Mouse (Mus musculus): ENCODE measurements at regions not wholly inside any gene's neighbourhood (a gene's known extent, or its start where the extent isn't known, plus 50 kb on each side); places are given as distances from the start of the nearest gene placed in this dataset.

DNA sequence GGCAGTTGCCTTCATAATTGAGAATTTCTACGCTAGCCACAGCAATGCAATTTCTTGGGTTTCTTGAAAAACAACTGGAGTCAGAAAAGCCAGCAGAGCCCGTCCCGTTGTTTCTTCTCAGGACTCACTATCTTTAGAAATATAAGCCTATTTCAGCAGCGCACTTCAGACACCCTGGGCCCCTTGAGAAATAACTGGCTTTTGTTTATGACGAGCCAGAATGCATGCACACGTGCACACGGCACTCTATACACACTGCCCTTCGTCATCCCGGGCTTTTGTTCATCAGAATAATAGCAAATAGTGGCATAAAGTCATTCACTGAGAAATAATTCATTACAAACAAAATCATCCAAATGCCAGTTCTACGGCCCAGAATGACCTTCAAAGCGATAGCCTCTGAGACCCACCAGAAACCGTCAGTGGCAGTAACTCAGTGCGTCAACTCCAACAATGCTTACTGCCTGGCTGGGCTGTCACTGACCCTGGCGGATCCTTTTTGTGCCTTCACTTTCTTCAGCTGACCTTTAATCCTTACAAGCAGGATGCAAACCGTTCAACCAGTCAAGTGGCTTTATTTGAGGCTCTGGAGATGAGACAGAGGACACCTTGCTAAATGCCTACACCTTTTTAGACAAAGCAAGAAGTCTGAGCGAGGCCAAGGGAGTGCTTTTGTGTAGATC, 126.7 kb upstream of the Smarca2 start:
- DNase-seq, result no peak

DNA sequence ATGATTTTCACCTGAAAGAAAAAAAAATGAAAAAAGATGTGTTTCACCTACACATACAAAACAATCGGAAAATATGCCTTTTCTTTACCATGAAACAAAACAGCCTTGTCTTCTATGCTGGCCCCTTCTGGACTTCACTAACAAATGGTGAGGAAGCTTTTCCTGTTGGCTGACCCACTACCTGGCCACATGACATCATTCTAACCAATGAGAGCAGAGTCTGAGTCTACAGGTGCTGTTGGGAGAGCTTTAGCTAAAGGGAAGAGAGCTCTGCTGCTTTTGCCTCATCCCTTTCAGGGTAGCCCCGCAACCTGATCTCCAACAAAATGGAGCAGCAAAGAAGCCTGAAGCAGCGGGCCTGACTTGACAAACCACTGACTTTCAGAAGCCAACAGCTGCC, 120.5 kb upstream of the Smarca2 start:
- DNase-seq, result no peak

DNA sequence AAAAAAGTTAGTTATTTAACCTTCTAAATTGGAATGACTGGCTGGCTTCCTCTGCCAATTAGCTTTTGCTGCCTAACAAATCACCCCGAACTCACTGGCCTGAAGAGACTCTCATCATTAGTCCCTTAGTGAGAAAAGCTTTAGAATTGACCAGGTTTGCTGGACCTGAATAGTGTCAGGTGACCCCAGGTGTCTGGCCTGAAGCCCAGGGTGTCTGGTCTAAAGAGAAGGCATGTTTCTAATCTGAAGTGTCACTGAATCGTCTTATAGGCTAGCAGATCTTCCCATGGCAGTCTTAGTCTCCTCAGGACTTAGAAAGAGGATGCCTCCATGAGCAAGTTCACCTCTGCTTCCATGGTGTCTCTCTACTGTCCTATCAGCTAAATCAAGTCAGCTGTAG, 112.0 kb upstream of the Smarca2 start:
- no peak for DNase-seq

DNA sequence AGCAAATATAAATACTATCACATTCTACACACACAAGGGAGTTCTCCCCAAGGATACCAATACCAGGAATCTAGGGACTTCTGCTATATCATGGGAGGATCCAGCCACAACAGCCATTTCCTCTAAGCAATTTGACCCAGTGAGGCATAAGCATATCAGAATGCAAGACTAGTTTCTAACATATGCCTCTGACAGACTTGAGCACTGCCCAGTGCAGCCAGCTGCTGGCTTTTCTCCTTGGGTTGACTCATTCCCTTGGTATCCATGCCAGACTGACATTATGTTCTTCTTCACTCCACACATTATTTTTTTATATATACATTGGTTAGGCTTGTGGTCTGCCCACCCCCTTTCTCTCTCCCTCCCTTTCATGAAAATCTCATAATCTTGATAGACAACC, 103.8 kb upstream of the Smarca2 start:
- DNase-seq, result no peak

DNA sequence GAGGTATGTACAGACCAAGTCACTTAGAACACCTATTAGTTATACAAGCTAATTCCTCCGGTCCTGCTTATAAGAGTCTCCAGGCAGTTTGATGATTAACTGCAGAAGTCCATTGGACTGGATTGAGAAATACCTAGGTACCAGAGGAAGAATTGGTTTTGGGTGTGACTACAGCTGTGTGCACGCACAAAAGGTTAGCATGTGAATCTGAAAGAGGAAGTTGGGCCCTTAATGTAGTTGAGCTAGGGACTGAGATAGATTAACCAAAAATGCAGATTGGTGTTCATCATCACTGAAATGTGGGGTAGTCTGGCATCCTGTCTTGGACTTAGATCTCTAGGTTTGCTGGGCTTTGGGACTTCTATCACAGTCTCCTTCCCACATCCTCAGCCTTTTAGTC, 100.8 kb upstream of the Smarca2 start:
- DNase-seq, result no peak

DNA sequence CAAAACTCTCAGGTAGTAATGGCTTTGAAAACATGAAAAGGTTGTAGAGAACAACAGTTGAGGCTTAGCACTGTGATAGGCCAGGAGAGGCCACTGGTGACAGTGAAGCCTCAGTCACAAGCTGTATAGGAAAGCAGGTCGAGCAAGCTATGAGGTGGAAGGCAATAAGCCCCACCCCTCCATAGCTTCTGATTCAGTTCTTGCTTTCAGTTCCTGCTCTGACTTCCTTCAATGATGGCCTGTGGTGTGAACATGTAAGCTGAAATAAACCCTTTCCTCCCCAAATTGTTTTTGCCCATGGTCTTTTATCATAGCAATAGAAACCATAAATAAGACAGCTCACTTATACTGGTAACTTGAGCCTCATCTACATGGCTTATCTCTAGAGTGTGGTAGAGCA, 98.0 kb upstream of the Smarca2 start:
- no peak for DNase-seq

DNA sequence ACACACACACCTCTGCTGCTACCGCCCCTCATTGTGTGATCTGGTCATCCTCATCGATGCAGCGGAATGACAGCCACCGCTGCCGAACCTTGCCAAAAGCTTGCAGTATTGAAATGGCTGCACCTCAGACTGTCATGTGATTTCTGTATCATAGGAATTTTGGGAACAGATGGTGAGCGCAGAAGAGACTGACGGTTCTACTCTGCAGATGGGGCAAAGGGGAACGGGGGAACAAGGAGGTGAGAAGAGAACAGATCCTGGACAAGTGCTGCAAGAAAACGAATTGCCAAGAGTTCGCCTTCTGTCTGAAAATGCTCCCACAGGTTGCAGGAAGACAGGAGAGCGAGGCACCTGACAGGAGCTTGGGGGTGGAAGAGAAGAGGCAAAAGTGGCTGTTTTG, 96.9 kb upstream of the Smarca2 start:
- DNase-seq, result peak in 1 of 2 experiments; percentile 15

DNA sequence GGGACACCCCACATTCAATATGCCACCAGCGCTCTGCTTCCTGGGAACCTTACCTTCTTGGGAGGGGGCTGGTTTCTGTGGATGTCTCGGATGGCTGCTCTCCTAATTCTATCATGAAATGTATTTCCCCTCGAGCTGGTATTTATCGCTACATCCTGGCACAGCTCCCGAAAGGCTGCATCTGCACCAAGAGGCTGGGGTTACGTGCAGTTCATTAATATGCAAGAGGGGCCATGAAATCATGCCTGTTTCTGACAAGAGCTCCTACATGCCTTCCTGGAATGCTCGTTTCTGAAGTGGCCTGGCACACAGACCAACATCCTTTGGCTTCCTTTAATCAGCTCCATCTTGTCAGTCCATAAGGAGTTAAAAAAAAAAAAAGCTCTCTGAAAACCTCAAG, 96.2 kb upstream of the Smarca2 start:
- DNase-seq, result no peak

DNA sequence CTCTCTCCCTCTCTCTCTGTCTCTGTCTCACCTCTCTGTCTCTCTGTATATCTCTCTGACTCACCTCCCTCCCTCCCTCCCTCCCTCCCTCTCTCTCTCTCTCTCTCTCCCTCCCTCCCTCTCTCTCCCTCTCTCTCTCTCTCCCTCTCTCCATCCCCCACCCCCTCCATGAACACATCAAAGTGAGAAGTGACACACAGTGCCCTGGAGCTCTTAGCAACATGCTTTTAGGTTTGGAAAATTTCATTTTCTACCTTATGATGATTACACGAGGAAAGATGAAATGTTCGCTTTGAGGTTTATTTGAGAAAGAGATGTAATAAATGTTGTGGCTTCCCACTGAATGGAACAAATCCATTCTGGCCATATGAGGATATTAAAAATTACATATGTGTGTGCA, 95.6 kb upstream of the Smarca2 start:
- no peak for DNase-seq

DNA sequence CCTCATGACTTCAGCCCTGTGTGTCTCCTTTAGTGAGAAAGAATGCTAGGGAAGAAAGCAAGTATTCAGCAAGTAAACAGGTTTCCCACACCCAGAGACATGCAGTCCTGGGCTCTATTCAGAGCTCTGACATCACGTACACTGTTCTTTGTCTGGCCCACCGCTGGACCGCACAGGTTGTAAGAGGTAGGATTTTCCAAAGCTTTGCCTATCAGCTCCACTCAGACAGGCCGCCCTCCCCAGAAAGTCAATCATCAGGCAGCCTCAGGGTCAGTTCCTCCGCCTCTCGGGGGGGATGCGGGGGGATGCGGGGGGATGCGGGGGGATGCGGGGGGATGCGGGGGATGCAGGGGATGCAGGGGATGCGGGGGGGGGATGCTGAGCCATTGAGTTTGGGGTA, 94.7 kb upstream of the Smarca2 start:
- no peak for DNase-seq

DNA sequence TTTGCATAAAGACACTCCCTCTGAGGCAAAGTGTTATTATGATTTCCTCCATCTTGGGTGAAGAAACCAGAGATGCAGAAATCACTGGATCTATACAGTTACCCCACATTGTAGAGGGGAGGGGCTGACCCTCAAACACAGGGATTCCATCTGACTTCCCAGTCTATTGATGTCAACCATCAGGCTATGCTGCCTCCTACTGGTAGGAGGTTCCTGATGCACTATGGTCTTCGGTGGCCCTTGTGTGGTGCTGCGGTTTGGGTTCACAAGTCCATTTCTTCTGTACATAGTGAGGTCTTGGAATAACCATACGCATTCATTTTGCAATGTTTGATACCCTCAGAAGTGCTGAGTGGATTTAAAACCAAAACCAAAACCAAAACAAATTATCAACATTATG, 94.0 kb upstream of the Smarca2 start:
- DNase-seq, result no peak

DNA sequence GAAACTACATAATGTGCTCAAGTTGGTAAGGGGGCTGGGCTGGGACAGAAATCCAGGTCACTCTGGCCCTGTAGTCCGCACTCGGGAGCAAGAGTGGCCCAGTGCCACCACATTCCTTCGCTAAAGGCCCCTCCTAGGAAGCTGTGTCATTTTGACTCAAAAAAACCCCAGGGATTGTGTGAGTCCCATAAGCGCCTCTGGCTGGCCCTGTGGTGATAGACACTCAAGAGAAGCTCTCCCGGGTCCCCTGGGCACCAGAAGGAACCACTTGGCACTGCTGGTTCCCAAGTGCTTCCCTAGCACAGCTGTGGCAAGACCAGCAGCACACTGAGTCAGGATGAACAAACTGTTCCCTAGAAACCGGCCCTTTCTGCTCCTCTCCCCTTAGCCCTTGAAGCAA, 93.1 kb upstream of the Smarca2 start:
- peak in 1 of 2 experiments; percentile 14 for DNase-seq

DNA sequence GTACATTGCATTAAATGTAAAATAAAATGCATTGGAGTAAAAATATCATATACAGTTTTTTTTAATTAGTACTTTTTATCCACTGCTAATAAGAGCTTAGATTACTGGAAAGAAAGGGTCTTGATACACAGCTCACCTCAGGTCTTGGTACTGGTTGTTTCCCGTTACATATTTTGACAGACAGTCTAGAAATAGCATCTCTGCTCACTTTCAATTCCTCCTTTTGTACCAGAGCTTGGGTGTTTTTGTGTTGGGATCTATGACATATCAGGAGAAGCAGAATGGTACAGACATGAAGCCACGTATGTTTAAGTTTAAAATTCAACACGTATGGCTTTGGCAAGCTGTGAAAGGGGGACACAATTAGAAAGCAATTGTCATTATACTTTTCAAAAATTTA, 80.3 kb upstream of the Smarca2 start:
- DNase-seq, result no peak

DNA sequence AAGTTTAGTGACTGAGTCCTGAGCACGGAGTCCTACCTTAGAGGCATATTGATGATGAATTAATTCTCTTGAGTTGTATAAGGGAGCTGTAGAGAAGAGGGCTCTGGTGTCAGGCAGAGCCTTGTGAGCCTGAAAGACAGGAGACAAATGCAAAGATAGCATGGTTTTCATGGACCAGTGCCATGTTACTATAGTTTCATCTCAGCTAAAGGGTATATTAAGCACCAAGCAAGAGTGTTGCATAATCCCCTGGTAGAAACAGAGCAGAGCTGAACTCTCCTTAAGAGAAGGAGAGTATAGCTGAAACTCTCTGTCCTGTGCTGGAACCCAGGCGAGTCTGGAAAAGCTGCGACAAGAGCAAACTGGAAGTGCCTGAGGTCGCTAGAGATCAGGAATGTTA, 73.5 kb upstream of the Smarca2 start:
- DNase-seq, result no peak

DNA sequence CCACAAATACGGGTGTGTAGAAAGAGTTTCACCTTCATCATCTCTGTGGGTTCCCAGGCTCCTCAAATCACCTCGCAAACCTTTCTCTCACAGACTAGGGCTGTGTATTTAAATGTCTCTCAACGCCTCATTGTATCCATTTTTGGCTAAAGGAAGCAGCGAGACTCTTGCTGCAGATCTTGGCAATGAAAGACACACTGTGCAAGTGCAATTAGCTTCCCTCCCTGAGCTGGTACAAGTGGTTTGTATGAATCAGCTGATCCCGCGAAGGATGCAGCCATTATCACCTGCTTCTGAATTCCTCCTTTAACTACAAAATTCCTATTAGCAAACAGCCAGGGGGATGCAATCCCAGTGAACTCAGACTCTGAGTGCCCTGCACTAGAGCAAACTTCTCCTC, 72.3 kb upstream of the Smarca2 start:
- DNase-seq, result no peak

DNA sequence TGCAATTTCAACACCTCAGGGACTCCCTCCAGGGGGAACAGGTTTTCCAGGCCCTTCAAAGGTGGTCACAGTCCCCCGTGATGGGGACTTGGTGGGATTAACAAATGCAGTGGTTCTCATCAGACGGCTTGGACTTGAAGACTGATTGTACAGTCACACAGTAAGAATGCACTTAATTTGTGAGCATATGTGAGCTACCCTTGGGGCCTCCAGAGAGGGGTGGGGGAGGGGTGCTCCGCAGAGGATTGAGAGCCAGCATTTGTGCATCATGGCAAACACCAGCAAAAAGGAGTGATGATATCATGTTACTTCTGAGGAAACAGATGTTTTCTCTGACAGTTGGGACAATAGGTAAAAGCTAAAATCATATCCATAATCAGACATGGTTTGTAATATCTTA, 59.2 kb upstream of the Smarca2 start:
- no peak for DNase-seq

DNA sequence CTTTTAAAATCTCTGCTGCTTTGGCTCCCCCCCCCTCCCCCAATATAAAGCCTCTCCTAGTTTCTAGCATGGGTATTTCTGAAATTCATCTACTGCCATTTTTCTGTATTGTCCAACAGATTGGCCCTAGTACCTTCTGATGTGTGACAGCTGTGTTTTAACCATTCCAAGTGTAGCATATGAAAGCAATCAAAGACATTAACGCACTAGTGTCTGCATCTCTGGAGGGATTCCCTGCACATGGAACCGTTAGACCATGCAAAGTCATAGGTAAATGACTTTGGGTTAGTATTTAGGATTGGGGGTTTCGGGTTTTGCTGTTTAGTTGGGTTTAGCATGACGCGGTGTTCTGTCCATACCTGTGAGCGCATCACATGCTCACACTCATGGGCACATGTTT, 57.3 kb upstream of the Smarca2 start:
- no peak for DNase-seq

DNA sequence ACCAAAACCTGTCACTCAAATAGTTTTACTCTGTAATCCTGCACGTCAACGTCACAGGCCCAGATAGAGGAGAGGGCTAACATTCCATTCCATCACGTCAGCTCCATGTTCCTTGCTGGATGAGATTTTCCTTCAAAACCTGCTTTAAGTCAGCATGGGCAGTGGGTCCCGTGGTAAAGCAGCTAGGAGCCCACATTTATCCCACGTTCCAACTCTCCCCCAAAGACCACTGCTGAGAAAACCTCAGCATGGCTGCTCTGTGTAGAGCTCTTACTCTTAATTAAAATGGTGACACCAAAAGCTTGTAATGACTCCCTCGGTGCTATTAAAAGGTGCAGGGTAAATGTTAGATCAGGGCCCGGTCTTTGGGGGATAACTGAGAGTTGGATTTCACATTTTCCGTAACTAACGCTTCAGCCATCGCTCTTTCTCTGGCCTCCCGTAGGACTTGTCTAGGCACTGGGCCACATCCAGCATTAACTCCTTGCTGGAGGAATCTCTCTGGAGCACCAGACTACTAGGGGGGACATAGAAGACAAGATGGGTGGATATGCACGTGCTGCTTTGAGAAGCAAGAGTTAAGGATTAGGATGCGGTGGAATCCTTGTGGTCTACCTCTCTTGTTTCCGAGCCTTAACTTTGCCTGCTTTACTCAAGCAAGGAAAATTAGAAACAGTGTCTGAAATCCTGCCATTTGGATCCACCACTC, 56.1 kb upstream of the Smarca2 start:
- no peak for DNase-seq

DNA sequence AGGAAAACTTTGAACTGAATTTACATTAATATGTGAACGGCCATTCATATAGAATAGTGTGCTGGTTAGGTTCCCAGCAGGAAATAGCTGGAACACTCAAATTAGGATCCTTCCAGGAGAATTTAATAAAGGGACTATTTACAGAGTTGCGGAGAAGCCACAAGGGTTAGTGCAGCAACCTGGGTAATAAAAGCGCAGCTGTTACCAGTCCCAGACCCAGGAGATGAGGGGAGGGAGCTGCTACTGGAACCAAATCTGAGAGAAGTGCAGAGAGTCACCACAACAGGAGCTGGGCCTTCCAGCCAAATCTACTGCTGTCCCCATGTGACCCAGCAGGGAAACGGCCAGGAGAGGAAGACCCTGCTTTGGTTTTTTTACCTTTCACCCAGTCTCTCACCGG, 54.6 kb upstream of the Smarca2 start:
- DNase-seq, result no peak
